Mouse (Mus musculus) cerebellum, adult (tissue): Measurements from ENCODE around the gene Scnn1a.

Experiments used
- ATAC-seq: cut with Nextera tagmentation; 2 replicates; pipeline ENCODE4 v1.9.2; 2017; ENCODE audit warnings: mild to moderate bottlenecking, moderate library complexity, mixed read lengths; ENCODE audit not compliant: insufficient number of reproducible peaks, low FRiP score, low TSS enrichment

Scnn1a gene

GRCm38 (mm10) chr6:125357334-125357733 lies 36.9 kb downstream of the Scnn1a start:
- no peak for ATAC-seq

GRCm38 (mm10) chr6:125359999-125360398 lies 39.5 kb downstream of the Scnn1a start:
- ATAC-seq: no peak

DNA sequence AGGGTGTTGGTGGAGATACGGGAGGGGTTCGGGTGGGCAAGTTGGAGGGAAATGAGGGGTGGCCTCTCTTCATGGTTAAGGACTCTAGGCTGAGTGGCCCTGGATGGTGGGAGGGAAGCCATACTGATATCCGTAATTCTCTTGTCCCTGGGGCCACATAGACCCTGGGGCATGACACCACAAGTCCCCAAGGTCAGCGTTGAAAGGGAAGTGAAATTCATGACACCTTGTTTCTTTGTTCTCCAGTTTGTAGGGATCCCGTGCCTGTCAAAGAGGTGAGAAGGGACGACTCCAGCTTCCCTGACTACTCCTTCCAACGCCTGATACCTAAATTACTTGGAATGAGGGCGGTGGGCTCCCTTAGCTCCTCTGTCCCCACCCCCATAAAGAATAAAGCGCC lies 40.4 kb downstream of the Scnn1a start:
- ATAC-seq: no peak

- no peak for ATAC-seq
Measured at GRCm38 (mm10) chr6:125361467-125362291, 41.2 kb downstream of the Scnn1a start.

- no peak for ATAC-seq
Measured at GRCm38 (mm10) chr6:125363021-125363420, 42.6 kb downstream of the Scnn1a start.

GRCm38 (mm10) chr6:125363451-125364242 lies 43.2 kb downstream of the Scnn1a start:
- no peak for ATAC-seq

DNA sequence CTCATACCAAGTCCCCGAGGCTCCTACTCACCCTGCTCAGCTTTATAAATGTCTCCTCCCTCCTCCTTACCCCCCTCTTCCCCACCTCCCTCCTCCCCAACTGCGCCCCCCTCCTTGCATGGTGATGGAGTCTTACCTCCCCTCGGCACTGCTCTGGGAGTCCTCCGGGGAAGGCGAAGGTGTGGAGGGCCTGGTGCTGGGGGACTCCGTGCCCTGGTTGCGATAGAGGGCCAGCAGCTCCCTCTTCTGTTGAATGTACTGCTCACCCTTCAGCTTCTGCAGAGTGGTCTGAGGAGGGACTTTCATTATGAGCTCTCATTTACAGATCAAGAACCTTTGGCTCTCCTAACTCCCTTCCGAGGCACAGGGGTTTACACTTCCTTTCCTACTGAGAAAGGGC lies 44.0 kb downstream of the Scnn1a start:
- ATAC-seq: no peak

GRCm38 (mm10) chr6:125365522-125365921 lies 45.1 kb downstream of the Scnn1a start:
- no peak for ATAC-seq

DNA sequence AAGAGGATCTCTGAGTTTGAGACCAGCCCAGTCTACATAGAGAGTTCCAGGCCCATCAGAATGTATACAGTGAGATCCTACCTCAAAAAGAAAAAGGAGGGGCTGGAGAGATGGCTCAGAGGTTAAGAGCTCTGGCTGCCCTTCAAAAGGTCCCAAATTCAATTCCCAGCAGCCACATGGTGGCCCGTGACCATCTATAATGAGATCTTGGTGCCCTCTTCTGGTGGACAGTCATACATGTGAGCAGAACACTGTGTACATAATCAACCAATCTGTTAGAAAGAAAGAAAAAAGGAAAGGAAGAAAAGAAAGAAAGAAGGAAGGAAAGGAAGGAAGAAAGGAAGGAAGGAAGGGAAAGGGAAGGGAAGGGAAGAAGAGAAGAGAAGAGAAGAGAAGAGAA lies 45.7 kb downstream of the Scnn1a start:
- ATAC-seq: no peak

GRCm38 (mm10) chr6:125367758-125368371 lies 47.4 kb downstream of the Scnn1a start:
- no peak for ATAC-seq

DNA sequence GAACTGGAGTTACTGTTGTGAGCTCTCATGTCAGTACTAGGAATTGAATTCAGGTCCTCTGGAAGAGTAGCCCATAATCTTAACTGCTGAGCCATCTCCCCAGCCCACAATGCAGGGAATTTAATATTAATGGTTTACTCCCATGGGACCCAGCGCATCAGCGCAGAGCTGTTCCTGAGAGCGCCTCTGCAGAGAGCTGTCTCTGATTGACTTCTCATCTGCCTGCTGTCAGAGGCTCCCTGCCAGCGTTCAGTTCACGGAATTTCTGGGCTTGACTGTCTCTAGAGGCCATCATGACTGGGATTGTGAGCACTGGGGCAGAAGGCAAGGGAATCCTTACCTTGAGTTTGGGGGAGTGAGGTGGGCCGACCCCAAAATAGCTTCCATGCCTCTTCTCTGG lies 56.6 kb downstream of the Scnn1a start:
- ATAC-seq: no peak

DNA sequence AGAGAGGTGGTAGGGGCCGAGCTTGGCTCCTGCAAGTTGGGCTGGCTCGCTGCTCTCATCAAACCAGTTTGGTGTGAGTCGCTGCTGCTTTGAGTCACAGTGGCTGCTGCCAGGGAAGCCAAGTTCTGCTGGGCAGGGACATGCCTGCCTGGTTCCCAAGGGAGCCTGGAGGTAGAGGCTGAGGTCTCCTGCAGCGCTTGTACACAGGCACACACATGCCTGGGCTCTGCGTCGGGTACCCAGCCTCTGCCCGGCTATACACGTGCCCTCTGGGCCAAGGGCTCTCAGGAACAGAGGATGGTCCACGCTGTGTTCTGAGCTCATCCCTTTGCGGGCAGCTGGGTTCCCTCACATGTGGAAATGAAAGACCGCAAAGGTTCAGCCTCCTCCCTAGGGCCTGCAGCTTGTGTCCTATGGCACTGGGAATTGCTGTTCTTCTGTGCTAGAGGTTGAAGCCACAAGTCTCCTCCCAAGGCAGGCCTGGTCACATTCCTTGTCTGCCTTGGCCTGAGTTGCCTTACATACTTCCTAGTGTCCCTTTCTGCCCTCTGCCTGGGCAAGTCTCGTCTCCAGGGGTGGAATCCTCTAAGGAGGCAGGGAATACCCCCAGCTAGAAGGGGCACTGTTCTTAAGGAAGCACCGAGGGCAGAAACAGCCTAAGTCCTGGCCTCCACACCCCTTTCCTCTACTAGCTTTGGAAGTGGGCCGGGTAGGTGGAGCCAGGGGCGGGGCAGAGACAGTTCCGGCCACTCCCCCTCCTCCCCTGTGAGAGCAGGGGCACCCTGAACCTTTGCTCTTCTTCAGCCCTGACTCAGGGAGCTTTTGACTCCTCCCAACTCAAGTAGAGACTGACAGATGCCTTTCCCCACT lies 57.4 kb downstream of the Scnn1a start:
- no peak for ATAC-seq

- ATAC-seq: no peak
Measured at GRCm38 (mm10) chr6:125378621-125379020, 58.2 kb downstream of the Scnn1a start.

DNA sequence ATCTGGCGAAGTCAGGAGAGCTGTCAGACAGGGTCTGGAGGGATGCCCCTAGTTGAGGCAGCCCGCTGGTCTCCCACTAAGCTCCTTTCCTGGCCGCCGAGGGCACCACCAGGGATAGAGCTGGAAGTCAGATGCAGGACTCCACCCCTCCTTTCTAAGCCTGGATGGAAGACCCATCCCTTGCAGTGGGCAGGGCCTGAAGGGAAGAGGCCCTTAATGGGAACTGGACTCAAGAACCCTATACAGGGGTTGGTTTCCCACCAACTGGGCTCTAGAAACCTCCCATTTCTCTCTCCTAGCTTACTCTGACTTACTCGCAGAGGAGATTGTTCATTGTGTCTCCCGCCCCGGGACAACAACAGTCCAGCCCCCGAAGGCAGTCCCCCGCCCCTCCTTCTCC lies 59.3 kb downstream of the Scnn1a start:
- no peak for ATAC-seq

DNA sequence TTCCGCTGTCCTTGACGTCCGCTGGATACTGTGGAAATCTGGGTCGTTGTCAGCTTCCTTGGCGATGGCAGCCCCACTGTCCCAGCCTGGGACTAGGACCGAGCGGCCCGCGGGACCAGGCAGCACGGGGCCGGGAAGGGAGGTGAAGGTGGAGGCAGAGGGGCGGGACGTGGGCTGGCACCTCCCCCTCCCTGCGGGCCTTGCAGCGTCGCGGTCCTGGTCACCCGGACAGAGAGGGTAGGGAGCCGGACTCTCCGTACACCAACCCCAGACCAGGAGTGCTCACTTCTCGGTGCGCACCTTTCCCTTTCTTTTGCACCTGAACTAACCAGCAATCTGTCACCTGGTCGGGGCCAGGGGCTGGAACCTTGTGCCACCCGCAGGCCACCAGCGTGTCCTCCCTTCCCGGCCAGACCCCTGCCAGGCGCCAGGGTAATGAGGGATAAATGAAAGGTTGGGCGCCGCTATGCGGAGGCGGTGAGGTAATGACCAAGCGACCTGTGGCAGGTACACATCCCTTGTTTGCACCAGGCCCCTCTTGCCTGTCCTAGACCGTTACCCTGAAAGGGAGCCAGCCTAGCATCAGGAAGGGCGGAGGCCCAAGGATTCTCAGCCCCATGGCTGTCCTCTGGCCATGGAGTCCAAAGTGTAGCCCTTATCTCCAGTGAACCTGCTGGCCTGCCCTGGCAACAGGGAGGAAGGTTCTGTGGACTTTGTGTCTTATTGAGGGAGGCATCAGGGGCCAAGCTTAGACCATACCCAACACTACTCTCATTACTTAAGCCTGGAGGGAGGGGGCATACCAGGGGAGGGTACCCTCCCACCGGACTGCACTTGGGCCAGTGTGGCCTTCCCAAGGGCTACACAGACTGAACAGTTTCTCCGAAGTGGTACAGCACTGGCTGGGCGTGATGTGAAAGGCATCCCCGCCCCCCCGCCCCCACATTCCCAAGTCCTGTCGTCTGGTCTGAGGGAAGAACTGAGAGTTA lies 60.2 kb downstream of the Scnn1a start, which contains the start of gene Plekhg6:
Gene Plekhg6, minus strand, starts transcription at position 422 of the 989 bp plus-strand sequence.
- no peak for ATAC-seq

DNA sequence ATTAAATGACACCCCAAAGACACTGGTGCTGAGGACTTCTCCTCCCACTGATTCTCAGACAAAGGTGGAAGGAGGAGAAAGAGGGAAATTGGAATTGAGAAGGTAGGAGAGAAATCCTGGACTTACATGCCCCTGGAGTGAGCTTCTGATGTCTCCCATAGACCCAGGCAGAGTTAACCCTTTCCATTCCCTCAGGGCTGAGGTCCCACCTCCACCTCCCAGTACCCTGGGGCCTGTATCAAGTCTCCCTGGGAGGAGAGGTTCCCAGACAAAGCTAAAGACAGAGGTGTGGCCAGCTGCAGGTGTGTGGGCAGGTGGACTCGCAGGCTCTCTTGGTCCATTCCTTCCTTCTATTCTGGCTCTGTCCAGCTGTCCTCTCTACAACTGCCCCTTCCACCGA lies 61.6 kb downstream of the Scnn1a start:
- no peak for ATAC-seq

GRCm38 (mm10) chr6:125385066-125385974 lies 64.9 kb downstream of the Scnn1a start:
- no peak for ATAC-seq

- ATAC-seq: no peak
Measured at GRCm38 (mm10) chr6:125386080-125386479, 65.6 kb downstream of the Scnn1a start.
